Mouse (Mus musculus) limb, embryonic 15.5 days (tissue): ENCODE measurements around the gene Fam98a. TPM values are rescaled to one million over a fixed set of nuclear protein-coding genes. Genes with fewer than 3 reads are reported as not detected.
A peak's percentile ranks its signal among the peaks of the same experiment; 100 is the strongest.

Source experiments
- ATAC-seq: fragments of 200-750 bp; cut with Nextera tagmentation; 2 replicates; pipeline ENCODE4 v1.8.0; 2017; ENCODE audit warnings: low read depth, moderate TSS enrichment; ENCODE audit not compliant: insufficient number of reproducible peaks, low FRiP score, low TSS enrichment
- H3K27ac ChIP-seq: fragments of 300-500 bp; sonication (generic); 2 replicates; pipeline ENCODE4 v1.5.1; 2015; ENCODE audit warnings: moderate library complexity, mild to moderate bottlenecking, inconsistent platforms
- H3K27me3 ChIP-seq: fragments of 300-500 bp; sonication (generic); 2 replicates; pipeline ENCODE4 v1.6.1; 2015; ENCODE audit warnings: inconsistent platforms
- H3K36me3 ChIP-seq: fragments of 300-500 bp; sonication (generic); 2 replicates; pipeline ENCODE4 v1.6.1; 2015; ENCODE audit warnings: inconsistent platforms
- H3K4me1 ChIP-seq: fragments of 300-500 bp; sonication (generic); 2 replicates; pipeline ENCODE4 v1.6.1; 2015; ENCODE audit warnings: inconsistent platforms
- H3K4me2 ChIP-seq: fragments of 300-500 bp; sonication (generic); 2 replicates; pipeline ENCODE4 v1.6.1; 2015; ENCODE audit warnings: mild to moderate bottlenecking, inconsistent platforms
- H3K4me3 ChIP-seq: fragments of 300-500 bp; sonication (generic); 2 replicates; pipeline ENCODE4 v1.5.1; 2015; ENCODE audit warnings: mild to moderate bottlenecking, inconsistent platforms
- H3K9ac ChIP-seq: fragments of 300-500 bp; sonication (generic); 2 replicates; pipeline ENCODE4 v1.6.1; 2015; ENCODE audit warnings: inconsistent platforms
- H3K9me3 ChIP-seq: fragments of 300-500 bp; sonication (generic); 2 replicates; pipeline ENCODE4 v1.6.1; 2016; ENCODE audit warnings: inconsistent platforms
- WGBS: fragments of 180-500 bp; shearing (Covaris S2); methylation state at CpG from one replicate; pipeline ENCODE4 v1.1.7; 2015; 5-methylcytosine and 5-hydroxymethylcytosine counted together
- polyA plus RNA-seq: library from polyadenylated mRNA; unstranded; fragments of >200 nt; fragmentation: Nextera tagmentation; extraction: Ambion mirVana; gene quantifications from 2 replicates; pipeline ENCODE4 v1.2.1, GENCODE M21; 2015

Gene Fam98a
- polyA plus RNA-seq, 1 experiment from 2014 or later, result 33.3 TPM

DNA sequence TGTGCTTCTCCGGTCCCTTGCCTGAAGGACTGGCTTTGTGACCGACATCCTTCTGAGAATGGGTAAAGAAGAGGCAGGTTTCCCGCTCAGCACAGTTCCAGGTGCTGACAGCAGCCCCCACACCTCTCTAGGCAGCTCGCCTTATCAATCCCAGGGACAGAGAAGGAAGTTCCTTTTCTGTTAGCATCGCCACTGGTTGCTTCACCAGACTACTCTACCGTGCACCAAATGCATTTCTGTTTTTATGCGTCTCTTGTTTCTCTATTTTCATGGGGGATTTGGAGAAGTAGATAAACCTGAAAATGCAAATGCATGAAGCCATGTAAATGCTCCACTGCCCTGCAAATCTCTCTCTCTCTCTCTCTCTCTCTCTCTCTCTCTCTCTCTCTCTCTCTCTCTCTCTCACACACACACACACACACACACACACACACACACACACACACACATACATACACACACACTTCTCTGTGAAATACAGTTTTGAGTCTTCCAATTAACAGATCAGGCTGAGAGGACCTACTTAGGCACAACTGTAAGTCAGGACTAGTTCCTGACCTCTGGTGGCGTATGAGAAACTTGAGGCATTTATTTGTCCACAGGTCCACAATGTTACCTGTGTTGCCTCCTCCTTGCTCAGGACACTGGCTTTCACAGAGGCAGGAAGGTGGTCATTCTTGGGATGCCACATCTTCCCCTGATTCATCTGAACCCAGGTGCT lies 33.4 kb downstream of the Fam98a start:
- no peaks in the 10 kb centered on the region for H3K9me3 ChIP-seq
- no peak for ATAC-seq
- no peaks in the 10 kb centered on the region for H3K36me3 ChIP-seq
- no peak overlapping the region for H3K9ac ChIP-seq
- WGBS, result 62% methylated on average over 8 of the region's 8 CpGs
- no peak overlapping the region for H3K4me3 ChIP-seq
- H3K4me1 ChIP-seq, result peaks cover 13% of the 10 kb centered on the region
- H3K4me2 ChIP-seq, result no peak overlapping the region
- no peak overlapping the region for H3K27ac ChIP-seq
- no peaks in the 10 kb centered on the region for H3K27me3 ChIP-seq

DNA sequence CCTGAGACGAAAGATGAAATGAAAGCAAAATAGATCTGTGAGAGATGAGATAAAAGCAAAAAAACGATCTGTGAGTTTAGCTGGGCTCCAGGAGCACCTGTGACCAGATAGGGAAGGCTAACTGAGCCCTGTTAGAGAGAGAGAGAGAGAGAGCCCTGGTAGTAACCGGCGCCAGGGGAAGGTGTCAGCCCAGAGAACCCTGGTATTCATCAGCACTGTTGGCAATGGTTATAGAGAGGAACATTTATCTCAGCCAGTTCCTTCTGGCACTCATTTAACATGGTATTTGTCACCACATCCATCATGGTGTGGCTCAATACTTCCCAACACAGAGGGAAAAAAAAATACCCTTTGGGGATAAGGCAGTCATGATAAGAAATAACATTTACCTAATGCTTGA lies 35.2 kb downstream of the Fam98a start:
- peaks cover 8% of the 10 kb centered on the region; the same call in 1 of the 2 replicates for H3K4me1 ChIP-seq
- H3K27ac ChIP-seq, result no peak overlapping the region
- ATAC-seq, result no peak
- 69% methylated on average over 4 of the region's 4 CpGs for WGBS
- H3K9ac ChIP-seq, result no peak overlapping the region
- no peak overlapping the region for H3K4me2 ChIP-seq
- H3K4me3 ChIP-seq, result no peak overlapping the region
- no peaks in the 10 kb centered on the region for H3K27me3 ChIP-seq
- no peaks in the 10 kb centered on the region for H3K36me3 ChIP-seq
- no peaks in the 10 kb centered on the region for H3K9me3 ChIP-seq

DNA sequence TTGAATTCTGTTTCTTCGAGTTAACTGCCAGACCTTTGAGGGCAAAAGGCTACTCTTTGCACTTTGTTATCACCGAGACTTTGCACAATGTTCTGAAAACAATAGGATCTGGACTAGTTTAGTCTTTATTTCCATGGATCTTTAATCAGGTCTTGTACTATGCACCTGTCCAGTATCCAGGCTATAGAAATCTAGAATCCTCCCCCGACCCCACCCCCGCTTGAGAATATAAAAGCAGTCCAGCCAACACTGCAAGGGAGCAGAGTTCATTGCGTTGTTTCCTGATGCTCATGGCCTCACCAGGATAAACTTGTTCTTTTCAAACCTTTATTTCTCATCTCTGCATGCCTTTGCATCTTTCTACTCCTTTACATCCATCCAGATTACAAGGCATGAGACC lies 42.5 kb downstream of the Fam98a start:
- WGBS, result 95% methylated on average over 5 of the region's 5 CpGs
- H3K9me3 ChIP-seq, result no peaks in the 10 kb centered on the region
- H3K36me3 ChIP-seq, result no peaks in the 10 kb centered on the region
- no peaks in the 10 kb centered on the region for H3K4me1 ChIP-seq
- no peak overlapping the region for H3K9ac ChIP-seq
- H3K27me3 ChIP-seq, result no peaks in the 10 kb centered on the region
- H3K4me3 ChIP-seq, result no peak overlapping the region
- no peak for ATAC-seq
- no peak overlapping the region for H3K27ac ChIP-seq
- H3K4me2 ChIP-seq, result no peak overlapping the region

DNA sequence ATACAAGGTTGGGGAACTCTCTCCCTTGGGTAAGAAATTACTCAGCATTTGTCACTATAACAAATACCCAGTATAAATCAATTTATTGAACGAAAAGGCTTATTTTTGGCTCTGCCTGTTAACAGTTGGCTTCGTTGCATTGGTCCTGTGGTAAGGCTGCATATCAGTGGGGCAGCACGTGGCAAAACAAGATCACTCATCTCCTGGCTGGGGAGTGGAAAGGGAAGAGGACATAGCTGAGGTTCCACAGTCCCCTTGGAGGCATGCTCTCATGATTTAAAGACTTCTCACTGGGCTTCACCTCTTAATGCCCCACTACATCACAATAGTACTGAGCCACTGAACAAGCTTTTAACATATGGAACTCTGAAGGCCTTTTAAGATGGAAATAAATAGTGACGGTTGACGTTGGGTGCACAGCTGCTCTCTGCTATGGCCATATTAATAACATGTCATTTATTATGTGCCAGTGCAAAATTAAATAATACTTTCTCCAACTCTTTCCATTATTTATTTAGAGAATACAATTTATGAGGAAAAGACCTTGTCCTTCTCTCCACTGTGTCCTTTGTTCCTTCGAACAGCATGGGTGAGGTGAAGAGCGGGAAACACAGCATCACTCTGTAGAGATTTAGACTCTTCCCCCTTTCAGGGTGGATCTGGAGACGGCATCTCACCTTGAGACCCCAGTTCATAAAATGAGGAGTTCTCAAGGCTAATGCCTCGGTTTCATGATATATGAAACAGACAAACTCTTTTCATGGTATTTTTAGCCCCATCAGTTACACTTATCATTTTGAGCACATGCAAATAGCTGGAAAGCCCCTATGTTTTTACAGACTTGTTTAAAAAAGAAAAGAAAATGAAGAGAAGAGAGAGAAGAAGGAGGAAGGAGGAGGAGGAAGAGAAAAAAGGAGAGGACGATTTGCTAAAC lies 44.8 kb downstream of the Fam98a start:
- H3K36me3 ChIP-seq, result no peaks in the 10 kb centered on the region
- H3K27me3 ChIP-seq, result no peaks in the 10 kb centered on the region
- H3K4me3 ChIP-seq, result no peak overlapping the region
- WGBS, result 72% methylated on average over 10 of the region's 10 CpGs
- no peak overlapping the region for H3K9ac ChIP-seq
- no peak overlapping the region for H3K4me2 ChIP-seq
- no peak for ATAC-seq
- H3K27ac ChIP-seq, result no peak overlapping the region
- H3K4me1 ChIP-seq, result no peaks in the 10 kb centered on the region
- no peaks in the 10 kb centered on the region for H3K9me3 ChIP-seq

DNA sequence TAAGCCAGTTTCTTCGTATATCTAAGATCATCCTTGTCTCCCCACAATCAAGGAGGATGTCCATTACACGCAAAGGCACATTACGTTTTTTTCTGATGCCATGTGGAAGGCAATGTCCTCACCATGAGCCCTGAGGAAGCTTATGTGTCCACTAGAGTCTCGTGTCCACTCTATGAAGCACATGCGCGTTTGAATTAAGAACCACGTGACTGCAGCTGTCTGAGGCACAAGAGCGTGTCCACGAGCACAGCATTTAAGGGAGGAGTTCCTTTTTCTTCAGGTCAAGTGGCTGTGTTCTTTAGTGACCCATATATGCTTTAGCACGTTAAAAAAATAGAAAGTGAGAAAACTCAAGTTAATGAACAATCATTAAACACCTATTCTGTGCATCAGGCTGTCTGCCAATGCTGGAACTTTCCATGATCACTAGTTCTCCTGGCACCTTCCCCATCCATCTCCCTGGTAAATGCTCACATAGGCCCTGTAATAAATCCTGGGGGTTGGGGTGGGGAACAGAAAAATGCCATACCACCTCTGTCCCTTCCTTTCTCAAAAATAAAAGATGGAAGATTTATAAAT lies 45.6 kb downstream of the Fam98a start:
- no peak overlapping the region for H3K4me3 ChIP-seq
- H3K36me3 ChIP-seq, result no peaks in the 10 kb centered on the region
- H3K4me2 ChIP-seq, result no peak overlapping the region
- H3K9me3 ChIP-seq, result no peaks in the 10 kb centered on the region
- no peak for ATAC-seq
- 84% methylated on average over 10 of the region's 10 CpGs for WGBS
- no peaks in the 10 kb centered on the region for H3K27me3 ChIP-seq
- H3K27ac ChIP-seq, result no peak overlapping the region
- H3K4me1 ChIP-seq, result no peaks in the 10 kb centered on the region
- H3K9ac ChIP-seq, result no peak overlapping the region

DNA sequence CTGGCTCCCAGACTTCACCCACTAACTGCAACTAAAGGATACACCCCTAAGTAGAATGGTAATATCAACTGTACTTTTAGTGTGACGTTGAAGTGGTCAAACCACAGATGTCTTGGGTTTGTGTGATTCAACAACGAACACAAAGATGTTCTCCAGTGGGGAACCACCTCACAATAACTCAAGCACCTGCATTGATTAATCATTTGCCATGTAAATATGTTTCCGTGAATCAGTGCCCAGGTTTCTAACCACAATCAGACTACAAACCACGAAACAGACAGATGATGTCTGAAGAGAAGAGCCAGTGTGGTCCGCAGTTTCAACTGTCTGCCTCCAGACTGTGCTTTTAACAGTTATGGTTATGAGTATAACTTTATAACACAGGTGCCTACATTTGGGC lies 46.7 kb downstream of the Fam98a start:
- H3K4me3 ChIP-seq, result no peak overlapping the region
- H3K27ac ChIP-seq, result no peak overlapping the region
- H3K4me1 ChIP-seq, result no peaks in the 10 kb centered on the region
- no peaks in the 10 kb centered on the region for H3K9me3 ChIP-seq
- WGBS, result 89% methylated on average over 5 of the region's 5 CpGs
- no peaks in the 10 kb centered on the region for H3K27me3 ChIP-seq
- H3K36me3 ChIP-seq, result no peaks in the 10 kb centered on the region
- H3K9ac ChIP-seq, result no peak overlapping the region
- H3K4me2 ChIP-seq, result no peak overlapping the region
- ATAC-seq, result no peak

DNA sequence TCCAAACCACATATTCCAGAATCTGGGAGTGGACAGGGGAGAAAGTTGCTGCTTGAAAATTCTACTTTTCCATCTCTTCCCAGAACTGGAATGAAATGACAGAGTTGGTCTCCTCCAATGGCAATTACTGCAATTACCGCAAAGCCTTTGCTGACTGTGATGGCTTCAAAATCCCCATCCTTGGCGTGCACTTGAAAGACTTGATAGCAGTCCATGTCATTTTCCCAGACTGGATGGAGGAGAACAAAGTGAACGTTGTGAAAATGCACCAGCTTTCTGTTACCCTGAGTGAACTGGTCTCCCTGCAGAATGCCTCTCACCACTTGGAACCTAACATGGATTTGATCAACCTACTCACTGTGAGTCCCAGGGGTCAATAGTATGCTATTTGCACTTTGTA lies 48.7 kb downstream of the Fam98a start:
- Histone ChIP-seq H3K9me3 (no peaks in the 10 kb centered on the region), H3K9ac (no peak overlapping the region), H3K27me3 (no peaks in the 10 kb centered on the region), H3K4me1 (0 out of 2 replicates have a peak, but pooled peaks cover 2% of the 10 kb centered on the region), H3K4me3 (no peak overlapping the region), H3K27ac (no peak overlapping the region), H3K4me2 (no peak overlapping the region), H3K36me3 (no peaks in the 10 kb centered on the region)
- ATAC-seq, result no peak
- 86% methylated on average over 3 of the region's 3 CpGs for WGBS

DNA sequence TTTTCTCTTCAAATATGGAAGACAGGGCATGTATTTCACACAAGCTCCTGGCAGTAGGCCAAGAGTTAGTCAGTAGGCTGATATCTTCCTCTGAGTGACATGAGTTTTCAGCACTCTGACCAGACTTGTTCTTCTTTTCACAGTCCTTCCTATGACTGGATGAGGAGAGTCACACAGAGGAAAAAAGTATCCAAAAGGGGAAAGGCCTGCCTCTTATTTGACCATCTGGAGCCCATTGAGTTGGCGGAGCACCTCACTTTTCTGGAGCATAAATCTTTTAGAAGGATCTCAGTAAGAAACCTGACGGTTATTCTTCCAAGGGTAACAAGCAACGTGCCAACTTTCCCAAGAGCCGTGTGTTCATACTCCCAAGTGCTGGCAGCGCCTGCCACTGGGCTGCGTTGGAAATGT lies 53.5 kb downstream of the Fam98a start:
- no peak overlapping the region for H3K4me2 ChIP-seq
- peak overlapping the region; percentile 64 for H3K27ac ChIP-seq
- no peak overlapping the region for H3K9ac ChIP-seq
- H3K27me3 ChIP-seq, result no peaks in the 10 kb centered on the region
- no peak overlapping the region for H3K4me3 ChIP-seq
- H3K4me1 ChIP-seq, result 0 out of 2 replicates have a peak, but pooled peaks cover 2% of the 10 kb centered on the region
- H3K9me3 ChIP-seq, result no peaks in the 10 kb centered on the region
- H3K36me3 ChIP-seq, result no peaks in the 10 kb centered on the region
- 57% methylated on average over 6 of the region's 6 CpGs for WGBS
- peak; percentile 40; the same call in 1 of the 2 replicates for ATAC-seq

DNA sequence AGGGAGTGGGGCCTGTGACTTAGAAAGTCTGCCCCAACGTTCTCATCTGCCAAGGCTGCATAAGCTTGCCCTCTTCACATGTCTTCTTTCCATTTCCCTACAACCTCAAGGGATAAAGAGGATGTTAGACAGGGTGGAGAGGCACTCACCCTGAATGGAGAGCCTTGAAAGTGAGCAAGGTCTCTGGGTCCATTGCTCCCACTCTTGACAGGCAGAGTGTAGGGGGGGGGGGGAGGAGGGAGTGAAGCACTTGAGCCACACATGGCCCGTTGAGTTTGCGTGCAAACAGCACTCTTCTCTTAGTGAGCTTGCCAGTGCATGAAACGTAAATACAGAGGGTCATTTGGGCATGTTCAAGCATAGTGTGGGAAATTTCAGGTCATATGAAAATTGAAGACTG lies 56.5 kb downstream of the Fam98a start:
- no peak overlapping the region for H3K4me2 ChIP-seq
- H3K4me3 ChIP-seq, result no peak overlapping the region
- no peaks in the 10 kb centered on the region for H3K36me3 ChIP-seq
- H3K27ac ChIP-seq, result no peak overlapping the region
- H3K9me3 ChIP-seq, result no peaks in the 10 kb centered on the region
- ATAC-seq, result no peak
- H3K27me3 ChIP-seq, result no peaks in the 10 kb centered on the region
- no peak overlapping the region for H3K9ac ChIP-seq
- H3K4me1 ChIP-seq, result 0 out of 2 replicates have a peak, but pooled peaks cover 2% of the 10 kb centered on the region
- 85% methylated on average over 4 of the region's 4 CpGs for WGBS

Other genes with a start within 250 kb of the Fam98a start
- gene Rasgrp3, start 116.0 kb downstream of the Fam98a start, polyA plus RNA-seq, result 14.6 and 14.7 TPM in 2 replicates